Mouse (Mus musculus): ENCODE measurements around the gene Tcp11l1.

DNA sequence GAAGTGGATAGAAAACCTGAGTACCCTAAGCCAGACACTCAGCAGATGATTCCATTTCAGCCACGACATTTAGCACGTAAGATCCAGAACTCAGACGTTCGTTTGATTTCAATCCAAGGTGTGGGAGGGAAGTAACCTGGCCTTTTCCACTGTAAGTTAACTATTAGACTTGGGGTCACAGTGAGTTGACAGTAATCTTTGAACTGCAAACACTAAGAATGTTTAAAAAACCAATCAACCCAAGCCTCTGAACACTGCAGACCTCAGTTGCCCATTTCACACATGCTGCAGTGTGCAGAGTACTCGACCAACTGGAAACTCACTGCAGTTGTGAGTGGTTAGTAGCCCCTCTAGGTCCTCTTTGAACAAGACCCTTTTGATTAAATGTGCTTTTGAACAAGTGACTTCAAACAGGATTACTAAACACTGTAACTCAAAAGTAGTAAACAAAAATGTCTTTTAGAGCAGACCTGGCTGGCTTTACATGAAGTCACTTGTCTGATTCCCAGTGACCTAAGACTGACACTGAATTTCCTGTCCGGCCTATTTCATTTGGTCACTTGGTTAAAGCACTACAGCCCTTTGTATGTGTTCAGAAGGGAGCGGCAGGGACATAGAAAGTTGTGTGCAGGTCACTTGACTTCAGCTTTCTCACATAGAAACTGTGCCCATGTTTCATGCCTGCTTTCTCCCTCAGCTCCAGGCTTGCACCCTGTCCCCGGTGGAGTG is 48.4 kb downstream of the Tcp11l1 start:
- TF ChIP-seq CTCF (IDR thresholded peaks at IDR 0.05; ENCODE audit: borderline replicate concordance, insufficient read depth, low read length): no peak
- TF ChIP-seq POLR2A (IDR thresholded peaks at IDR 0.05; ENCODE audit: low read depth, low read length): no peak
